Mouse (Mus musculus): Measurements from ENCODE around the gene Ccdc60. TPM values are rescaled to one million over a fixed set of nuclear protein-coding genes. Genes with fewer than 3 reads are reported as not detected.

The Ccdc60 gene
- polyA plus RNA-seq, 1 experiment from 2014 or later, result 2.5 TPM

DNA sequence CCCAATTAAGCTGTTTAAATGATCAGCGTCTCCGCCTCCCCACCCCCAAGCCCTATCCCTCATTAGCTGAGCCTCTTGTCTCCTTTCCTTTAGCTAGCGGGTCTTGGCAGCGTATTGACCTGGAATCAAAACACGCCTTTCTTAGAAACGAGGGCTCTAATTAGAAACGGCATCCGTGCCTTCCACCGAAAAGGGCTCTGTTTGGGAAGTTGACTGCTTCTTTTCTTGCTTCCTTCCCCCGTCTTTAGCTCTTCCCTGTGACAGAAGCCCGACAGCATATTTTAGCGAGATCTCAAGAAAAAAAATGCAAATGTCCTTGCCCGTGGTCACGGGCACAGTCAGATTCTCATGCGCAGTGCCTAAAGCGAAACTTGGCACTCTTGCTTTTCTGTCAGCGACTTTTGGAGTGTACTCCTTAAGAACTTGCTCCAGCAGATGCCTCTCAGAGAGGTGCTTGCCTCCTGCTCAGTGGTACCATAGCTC, 10.3 kb downstream of the Ccdc60 start:
- no peak overlapping the region for H3K9ac ChIP-seq (ENCODE audit: low read length)
- 0 out of 2 replicates have a peak, but pooled peaks cover 2% of the 10 kb centered on the region for H3K9me3 ChIP-seq (ENCODE audit: control insufficient read depth, low read length)
- WGBS, result 86% methylated on average over 17 of the region's 17 CpGs
- no peak for ATAC-seq (ENCODE audit: low read depth)
- no peaks in the 10 kb centered on the region for H3K36me3 ChIP-seq (ENCODE audit: control insufficient read depth, insufficient read depth, low read length)
- no peak overlapping the region for H3K4me2 ChIP-seq (ENCODE audit: low read depth, low read length)
- H3K4me3 ChIP-seq (ENCODE audit: low read length), result no peak overlapping the region
- no peaks in the 10 kb centered on the region for H3K27me3 ChIP-seq (ENCODE audit: control insufficient read depth, insufficient read depth, low read depth, low read length)
- H3K4me1 ChIP-seq (replicated peaks; ENCODE audit: control insufficient read depth, insufficient read depth, low read length), result 0 out of 2 replicates have a peak, but pooled peaks cover 2% of the 10 kb centered on the region
- no peak overlapping the region for H3K27ac ChIP-seq (ENCODE audit: low read length)

DNA sequence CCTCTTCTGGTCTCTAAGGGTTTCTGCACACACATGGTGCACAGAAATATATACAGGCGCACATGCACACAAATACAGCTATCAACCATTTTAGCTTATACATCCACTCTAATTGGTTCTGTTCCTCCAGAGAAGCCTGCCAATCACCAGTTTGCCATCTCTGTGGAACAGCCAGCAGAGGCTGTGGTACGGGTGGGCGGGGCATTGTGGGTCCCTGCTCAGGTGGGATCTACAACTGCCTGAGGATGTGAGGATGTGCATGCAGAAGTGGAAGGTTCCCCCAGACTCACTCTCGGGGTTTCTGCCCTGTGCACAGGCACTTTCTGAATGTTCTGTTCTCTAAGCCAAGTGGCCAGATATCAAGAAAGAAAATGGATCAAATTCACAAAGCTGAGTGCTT, 10.8 kb downstream of the Ccdc60 start:
- 93% methylated on average over 4 of the region's 4 CpGs for WGBS
- Histone ChIP-seq H3K36me3 (ENCODE audit: control insufficient read depth, insufficient read depth, low read length) (no peaks in the 10 kb centered on the region), H3K27ac (ENCODE audit: low read length) (no peak overlapping the region), H3K9me3 (ENCODE audit: control insufficient read depth, low read length) (0 out of 2 replicates have a peak, but pooled peaks cover 2% of the 10 kb centered on the region), H3K4me1 (replicated peaks; ENCODE audit: control insufficient read depth, insufficient read depth, low read length) (0 out of 2 replicates have a peak, but pooled peaks cover 2% of the 10 kb centered on the region), H3K9ac (ENCODE audit: low read length) (no peak overlapping the region), H3K27me3 (ENCODE audit: control insufficient read depth, insufficient read depth, low read depth, low read length) (no peaks in the 10 kb centered on the region), H3K4me2 (ENCODE audit: low read depth, low read length) (no peak overlapping the region), H3K4me3 (ENCODE audit: low read length) (no peak overlapping the region)
- no peak for ATAC-seq (ENCODE audit: low read depth)

- H3K9me3 ChIP-seq (ENCODE audit: control insufficient read depth, low read length), result 0 out of 2 replicates have a peak, but pooled peaks cover 2% of the 10 kb centered on the region
- no peak overlapping the region for H3K4me2 ChIP-seq (ENCODE audit: low read depth, low read length)
- no peak overlapping the region for H3K27ac ChIP-seq (ENCODE audit: low read length)
- no peak for ATAC-seq (ENCODE audit: low read depth)
- H3K36me3 ChIP-seq (ENCODE audit: control insufficient read depth, insufficient read depth, low read length), result no peaks in the 10 kb centered on the region
- H3K9ac ChIP-seq (ENCODE audit: low read length), result no peak overlapping the region
- H3K4me3 ChIP-seq (ENCODE audit: low read length), result no peak overlapping the region
- H3K4me1 ChIP-seq (replicated peaks; ENCODE audit: control insufficient read depth, insufficient read depth, low read length), result 0 out of 2 replicates have a peak, but pooled peaks cover 6% of the 10 kb centered on the region
- no peaks in the 10 kb centered on the region for H3K27me3 ChIP-seq (ENCODE audit: control insufficient read depth, insufficient read depth, low read depth, low read length)
- 42% methylated on average over 2 of the region's 2 CpGs for WGBS
These were observed 14.0 kb downstream of the Ccdc60 start for GRCm38 (mm10) chr5:116274818-116275217.

DNA sequence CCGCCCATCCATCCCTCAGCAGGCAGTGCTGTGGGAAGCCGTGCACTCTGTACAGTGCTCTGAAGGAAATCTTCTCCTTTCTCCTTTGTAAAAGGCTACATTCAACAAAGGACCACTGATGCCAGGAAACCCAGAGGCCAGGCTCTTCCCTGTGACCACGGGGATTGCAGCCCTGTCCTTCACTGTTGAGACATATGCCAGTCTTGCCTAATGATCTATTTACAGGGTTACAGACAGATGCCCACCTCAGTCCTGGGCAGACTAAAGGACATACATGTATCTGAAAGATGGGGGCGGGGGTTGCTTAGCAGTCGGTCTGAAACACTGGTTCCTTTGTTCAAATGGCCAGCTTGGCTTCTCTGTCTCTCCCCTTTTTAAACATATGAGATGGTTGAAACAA, 14.4 kb downstream of the Ccdc60 start:
- Histone ChIP-seq H3K36me3 (ENCODE audit: control insufficient read depth, insufficient read depth, low read length) (no peaks in the 10 kb centered on the region), H3K4me2 (ENCODE audit: low read depth, low read length) (no peak overlapping the region), H3K27me3 (ENCODE audit: control insufficient read depth, insufficient read depth, low read depth, low read length) (no peaks in the 10 kb centered on the region), H3K9ac (ENCODE audit: low read length) (no peak overlapping the region), H3K9me3 (ENCODE audit: control insufficient read depth, low read length) (0 out of 2 replicates have a peak, but pooled peaks cover 2% of the 10 kb centered on the region), H3K4me1 (replicated peaks; ENCODE audit: control insufficient read depth, insufficient read depth, low read length) (0 out of 2 replicates have a peak, but pooled peaks cover 6% of the 10 kb centered on the region), H3K4me3 (ENCODE audit: low read length) (no peak overlapping the region), H3K27ac (ENCODE audit: low read length) (no peak overlapping the region)
- ATAC-seq (ENCODE audit: low read depth), result no peak
- 54% methylated on average over 5 of the region's 5 CpGs for WGBS

DNA sequence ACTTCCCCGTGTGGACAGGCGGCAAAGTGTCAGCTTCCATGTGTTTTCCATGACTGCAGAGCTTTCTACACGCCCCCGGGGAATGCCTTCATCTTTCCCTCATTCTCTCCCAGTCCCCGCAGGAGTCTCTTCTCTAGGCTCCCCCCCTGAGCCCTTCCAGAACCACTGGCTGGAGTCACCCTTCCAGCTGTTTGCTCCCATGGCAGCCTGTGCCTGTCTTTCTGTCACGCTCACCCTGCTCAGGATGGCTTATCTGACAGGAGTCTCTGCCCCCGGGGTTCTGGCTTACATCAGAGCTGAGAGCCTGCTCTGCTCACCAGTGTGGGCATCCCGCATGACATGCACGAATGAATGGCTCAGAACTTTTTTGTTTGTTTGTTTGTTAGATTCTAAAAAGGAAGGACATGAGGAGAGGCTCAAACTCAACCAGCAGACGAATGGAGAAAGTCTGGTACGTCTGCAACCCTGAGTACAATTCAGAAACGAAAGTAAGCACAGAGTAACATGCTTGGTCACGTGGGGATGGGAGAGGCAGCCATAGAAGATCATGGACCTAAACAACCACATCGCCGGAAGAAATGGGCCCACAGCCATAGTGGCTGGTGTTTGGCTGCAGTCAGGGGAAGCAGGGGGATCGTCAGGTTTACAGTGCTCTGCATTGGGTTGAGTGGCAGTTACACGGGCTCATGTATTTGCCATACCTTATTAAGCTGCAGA, 17.1 kb downstream of the Ccdc60 start:
- H3K27ac ChIP-seq (ENCODE audit: low read length), result no peak overlapping the region
- peak overlapping the region; percentile 49; the same call in 1 of the 2 replicates for H3K9ac ChIP-seq (ENCODE audit: low read length)
- H3K4me1 ChIP-seq (replicated peaks; ENCODE audit: control insufficient read depth, insufficient read depth, low read length), result 0 out of 2 replicates have a peak, but pooled peaks cover 6% of the 10 kb centered on the region
- no peaks in the 10 kb centered on the region for H3K27me3 ChIP-seq (ENCODE audit: control insufficient read depth, insufficient read depth, low read depth, low read length)
- H3K4me3 ChIP-seq (ENCODE audit: low read length), result peak overlapping the region; percentile 28; the same call in 1 of the 2 replicates
- H3K9me3 ChIP-seq (ENCODE audit: control insufficient read depth, low read length), result no peaks in the 10 kb centered on the region
- peak overlapping the region; percentile 42 for H3K4me2 ChIP-seq (ENCODE audit: low read depth, low read length)
- ATAC-seq (ENCODE audit: low read depth), result 0 out of 2 replicates have a peak, but pooled peaks have one; percentile 21
- 39% methylated on average over 17 of the region's 17 CpGs for WGBS
- H3K36me3 ChIP-seq (ENCODE audit: control insufficient read depth, insufficient read depth, low read length), result no peaks in the 10 kb centered on the region

GRCm38 (mm10) chr5:116269212-116270145, 19.3 kb downstream of the Ccdc60 start:
- Histone ChIP-seq H3K9ac (ENCODE audit: low read length) (no peak overlapping the region), H3K9me3 (ENCODE audit: control insufficient read depth, low read length) (no peaks in the 10 kb centered on the region), H3K27me3 (ENCODE audit: control insufficient read depth, insufficient read depth, low read depth, low read length) (no peaks in the 10 kb centered on the region), H3K4me2 (ENCODE audit: low read depth, low read length) (no peak overlapping the region), H3K27ac (ENCODE audit: low read length) (no peak overlapping the region), H3K4me1 (replicated peaks; ENCODE audit: control insufficient read depth, insufficient read depth, low read length) (0 out of 2 replicates have a peak, but pooled peaks cover 4% of the 10 kb centered on the region), H3K4me3 (ENCODE audit: low read length) (no peak overlapping the region), H3K36me3 (ENCODE audit: control insufficient read depth, insufficient read depth, low read length) (no peaks in the 10 kb centered on the region)
- 0 out of 2 replicates have a peak, but pooled peaks have one; percentile 26 for ATAC-seq (ENCODE audit: low read depth)
- WGBS, result 76% methylated on average over 17 of the region's 17 CpGs

- Histone ChIP-seq H3K36me3 (ENCODE audit: control insufficient read depth, insufficient read depth, low read length) (no peaks in the 10 kb centered on the region), H3K27ac (ENCODE audit: low read length) (no peak overlapping the region), H3K4me3 (ENCODE audit: low read length) (no peak overlapping the region), H3K27me3 (ENCODE audit: control insufficient read depth, insufficient read depth, low read depth, low read length) (no peaks in the 10 kb centered on the region), H3K9ac (ENCODE audit: low read length) (no peak overlapping the region), H3K4me2 (ENCODE audit: low read depth, low read length) (no peak overlapping the region), H3K4me1 (replicated peaks; ENCODE audit: control insufficient read depth, insufficient read depth, low read length) (no peaks in the 10 kb centered on the region), H3K9me3 (ENCODE audit: control insufficient read depth, low read length) (no peaks in the 10 kb centered on the region)
- ATAC-seq (ENCODE audit: low read depth), result no peak
- 88% methylated on average over 2 of the region's 2 CpGs for WGBS
These were observed 26.1 kb downstream of the Ccdc60 start for GRCm38 (mm10) chr5:116262689-116263088.

- H3K4me2 ChIP-seq (ENCODE audit: low read depth, low read length), result no peak overlapping the region
- H3K9me3 ChIP-seq (ENCODE audit: control insufficient read depth, low read length), result no peaks in the 10 kb centered on the region
- no peaks in the 10 kb centered on the region for H3K27me3 ChIP-seq (ENCODE audit: control insufficient read depth, insufficient read depth, low read depth, low read length)
- no peaks in the 10 kb centered on the region for H3K36me3 ChIP-seq (ENCODE audit: control insufficient read depth, insufficient read depth, low read length)
- no peak overlapping the region for H3K4me3 ChIP-seq (ENCODE audit: low read length)
- no peak overlapping the region for H3K27ac ChIP-seq (ENCODE audit: low read length)
- no peak overlapping the region for H3K9ac ChIP-seq (ENCODE audit: low read length)
- H3K4me1 ChIP-seq (replicated peaks; ENCODE audit: control insufficient read depth, insufficient read depth, low read length), result no peaks in the 10 kb centered on the region
- 86% methylated on average over 5 of the region's 5 CpGs for WGBS
- ATAC-seq (ENCODE audit: low read depth), result no peak
These were observed 26.8 kb downstream of the Ccdc60 start for GRCm38 (mm10) chr5:116261944-116262343.

DNA sequence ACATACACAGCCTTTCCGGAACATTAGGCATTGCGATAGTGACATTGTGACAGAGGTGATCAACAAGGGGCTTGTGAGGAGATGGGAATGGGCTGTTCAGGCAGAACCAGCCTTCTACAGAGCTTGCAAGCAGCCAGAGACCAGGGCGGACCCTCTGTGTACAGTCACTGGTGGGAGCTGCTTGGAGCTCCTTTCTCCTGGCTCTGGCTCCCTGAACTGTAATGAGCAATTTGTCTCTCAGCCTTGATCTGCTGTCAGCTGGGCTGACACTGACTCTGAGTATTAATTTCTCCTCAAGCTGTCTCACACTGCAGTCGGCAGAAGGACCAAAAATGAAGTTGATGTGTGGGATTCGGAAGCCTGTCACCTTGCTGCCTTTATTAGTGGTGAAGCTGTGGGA, 28.4 kb downstream of the Ccdc60 start:
- no peak overlapping the region for H3K27ac ChIP-seq (ENCODE audit: low read length)
- H3K36me3 ChIP-seq (ENCODE audit: control insufficient read depth, insufficient read depth, low read length), result no peaks in the 10 kb centered on the region
- H3K9me3 ChIP-seq (ENCODE audit: control insufficient read depth, low read length), result no peaks in the 10 kb centered on the region
- no peaks in the 10 kb centered on the region for H3K4me1 ChIP-seq (replicated peaks; ENCODE audit: control insufficient read depth, insufficient read depth, low read length)
- H3K4me3 ChIP-seq (ENCODE audit: low read length), result no peak overlapping the region
- no peak for ATAC-seq (ENCODE audit: low read depth)
- H3K4me2 ChIP-seq (ENCODE audit: low read depth, low read length), result no peak overlapping the region
- 62% methylated on average over 5 of the region's 5 CpGs for WGBS
- H3K27me3 ChIP-seq (ENCODE audit: control insufficient read depth, insufficient read depth, low read depth, low read length), result no peaks in the 10 kb centered on the region
- no peak overlapping the region for H3K9ac ChIP-seq (ENCODE audit: low read length)

Data from lung, embryonic 16.5 days (tissue).